Mouse (Mus musculus): ENCODE measurements at regions not wholly inside any gene's neighbourhood (a gene's known extent, or its start where the extent isn't known, plus 50 kb on each side); places are given as distances from the start of the nearest gene placed in this dataset.

- Histone ChIP-seq H3K4me3 (replicated peaks) (no peak overlapping the region), H3K9ac (no peak overlapping the region), H3K9me3 (replicated peaks) (no peaks in the 10 kb centered on the region), H3K27me3 (no peaks in the 10 kb centered on the region), H3K4me1 (replicated peaks) (0 out of 2 replicates have a peak, but pooled peaks cover 3% of the 10 kb centered on the region), H3K4me2 (no peak overlapping the region), H3K36me3 (no peaks in the 10 kb centered on the region), H3K27ac (no peak overlapping the region)
- DNase-seq = no peak
- no peak for ATAC-seq (ENCODE audit: low read depth)
- 49% methylated on average over 7 of the region's 7 CpGs for WGBS (ENCODE audit: insufficient replicate concordance)
These were observed 155.3 kb upstream of the Gmds start for GRCm38 (mm10) chr13:32493806-32494205.

- no peaks in the 10 kb centered on the region for H3K9me3 ChIP-seq (replicated peaks)
- H3K4me3 ChIP-seq (replicated peaks) = no peak overlapping the region
- ATAC-seq (ENCODE audit: low read depth) = no peak
- H3K36me3 ChIP-seq = no peaks in the 10 kb centered on the region
- H3K27ac ChIP-seq = no peak overlapping the region
- H3K27me3 ChIP-seq = no peaks in the 10 kb centered on the region
- DNase-seq = no peak
- WGBS (ENCODE audit: insufficient replicate concordance) = 29% methylated on average over 7 of the region's 7 CpGs
- 0 out of 2 replicates have a peak, but pooled peaks cover 1% of the 10 kb centered on the region for H3K4me1 ChIP-seq (replicated peaks)
- H3K4me2 ChIP-seq = no peak overlapping the region
- H3K9ac ChIP-seq = no peak overlapping the region
These were observed 154.8 kb upstream of the Gmds start for GRCm38 (mm10) chr13:32493309-32493708.

- H3K9me3 ChIP-seq (replicated peaks) = no peaks in the 10 kb centered on the region
- DNase-seq (no peak), ATAC-seq (ENCODE audit: low read depth) (no peak)
- H3K27me3 ChIP-seq = no peaks in the 10 kb centered on the region
- no peak overlapping the region for H3K27ac ChIP-seq
- no peaks in the 10 kb centered on the region for H3K36me3 ChIP-seq
- H3K4me2 ChIP-seq = no peak overlapping the region
- H3K4me1 ChIP-seq (replicated peaks) = no peaks in the 10 kb centered on the region
- WGBS (ENCODE audit: insufficient replicate concordance) = 57% methylated on average over 7 of the region's 7 CpGs
- no peak overlapping the region for H3K9ac ChIP-seq
- no peak overlapping the region for H3K4me3 ChIP-seq (replicated peaks)
These were observed 154.0 kb upstream of the Gmds start for GRCm38 (mm10) chr13:32492566-32492965.

- Histone ChIP-seq H3K36me3 (no peaks in the 10 kb centered on the region), H3K4me1 (replicated peaks) (no peaks in the 10 kb centered on the region), H3K4me3 (replicated peaks) (no peak overlapping the region), H3K27ac (no peak overlapping the region), H3K9ac (no peak overlapping the region), H3K9me3 (replicated peaks) (no peaks in the 10 kb centered on the region), H3K4me2 (no peak overlapping the region), H3K27me3 (no peaks in the 10 kb centered on the region; the same call in 1 of the 2 replicates)
- no peak for ATAC-seq (ENCODE audit: low read depth)
- WGBS (ENCODE audit: insufficient replicate concordance) = 73% methylated on average over 8 of the region's 8 CpGs
- DNase-seq = no peak
These were observed 143.0 kb upstream of the Gmds start for GRCm38 (mm10) chr13:32481444-32482058.

GRCm38 (mm10) chr13:32480029-32480428, 141.5 kb upstream of the Gmds start:
- H3K9ac ChIP-seq = no peak overlapping the region
- no peak for ATAC-seq (ENCODE audit: low read depth)
- no peak overlapping the region for H3K4me2 ChIP-seq
- H3K27ac ChIP-seq = no peak overlapping the region
- no peak for DNase-seq
- H3K9me3 ChIP-seq (replicated peaks) = no peaks in the 10 kb centered on the region
- H3K36me3 ChIP-seq = no peaks in the 10 kb centered on the region
- 51% methylated on average over 4 of the region's 4 CpGs for WGBS (ENCODE audit: insufficient replicate concordance)
- H3K4me3 ChIP-seq (replicated peaks) = no peak overlapping the region
- no peaks in the 10 kb centered on the region; the same call in 1 of the 2 replicates for H3K27me3 ChIP-seq
- H3K4me1 ChIP-seq (replicated peaks) = no peaks in the 10 kb centered on the region

GRCm38 (mm10) chr13:32479118-32479818, 140.7 kb upstream of the Gmds start:
- ATAC-seq (ENCODE audit: low read depth) (no peak), DNase-seq (no peak)
- no peaks in the 10 kb centered on the region for H3K9me3 ChIP-seq (replicated peaks)
- no peak overlapping the region for H3K4me2 ChIP-seq
- H3K9ac ChIP-seq = no peak overlapping the region
- H3K4me1 ChIP-seq (replicated peaks) = no peaks in the 10 kb centered on the region
- WGBS (ENCODE audit: insufficient replicate concordance) = 62% methylated on average over 8 of the region's 8 CpGs
- H3K4me3 ChIP-seq (replicated peaks) = no peak overlapping the region
- no peak overlapping the region for H3K27ac ChIP-seq
- H3K36me3 ChIP-seq = no peaks in the 10 kb centered on the region
- no peaks in the 10 kb centered on the region; the same call in 1 of the 2 replicates for H3K27me3 ChIP-seq

- no peak overlapping the region for H3K9ac ChIP-seq
- H3K4me1 ChIP-seq (replicated peaks) = no peaks in the 10 kb centered on the region
- DNase-seq = no peak
- H3K9me3 ChIP-seq (replicated peaks) = no peaks in the 10 kb centered on the region
- no peaks in the 10 kb centered on the region for H3K36me3 ChIP-seq
- H3K4me2 ChIP-seq = no peak overlapping the region
- no peaks in the 10 kb centered on the region for H3K27me3 ChIP-seq
- no peak overlapping the region for H3K27ac ChIP-seq
- H3K4me3 ChIP-seq (replicated peaks) = no peak overlapping the region
- no peak for ATAC-seq (ENCODE audit: low read depth)
- 42% methylated on average over 5 of the region's 5 CpGs for WGBS (ENCODE audit: insufficient replicate concordance)
These were observed 127.2 kb upstream of the Gmds start for GRCm38 (mm10) chr13:32465787-32466186.

- H3K36me3 ChIP-seq = no peaks in the 10 kb centered on the region
- no peak for ATAC-seq (ENCODE audit: low read depth)
These were observed 126.6 kb upstream of the Gmds start for GRCm38 (mm10) chr13:32465041-32465682.

GRCm38 (mm10) chr13:32454419-32455146, 116.0 kb upstream of the Gmds start:
- H3K27me3 ChIP-seq = no peaks in the 10 kb centered on the region
- H3K9me3 ChIP-seq (replicated peaks) = no peaks in the 10 kb centered on the region
- H3K27ac ChIP-seq = no peak overlapping the region
- no peaks in the 10 kb centered on the region for H3K4me1 ChIP-seq (replicated peaks)
- H3K9ac ChIP-seq = no peak overlapping the region
- no peak overlapping the region for H3K4me3 ChIP-seq (replicated peaks)
- no peaks in the 10 kb centered on the region for H3K36me3 ChIP-seq
- ATAC-seq (ENCODE audit: low read depth) = no peak
- no peak overlapping the region for H3K4me2 ChIP-seq
- DNase-seq = no peak
- WGBS (ENCODE audit: insufficient replicate concordance) = 62% methylated on average over 11 of the region's 11 CpGs

More at GRCm38 (mm10) chr13:32465041-32465682, 126.6 kb upstream of the Gmds start:
- Histone ChIP-seq H3K4me3 (replicated peaks) (no peak overlapping the region), H3K9ac (no peak overlapping the region), H3K4me1 (replicated peaks) (no peaks in the 10 kb centered on the region), H3K27me3 (no peaks in the 10 kb centered on the region), H3K27ac (no peak overlapping the region), H3K9me3 (replicated peaks) (no peaks in the 10 kb centered on the region), H3K4me2 (no peak overlapping the region)
- WGBS (ENCODE audit: insufficient replicate concordance) = 67% methylated on average over 6 of the region's 6 CpGs
- DNase-seq = no peak

GRCm38 (mm10) chr13:32449710-32450417, 111.3 kb upstream of the Gmds start:
- H3K36me3 ChIP-seq = no peaks in the 10 kb centered on the region
- no peak overlapping the region for H3K4me3 ChIP-seq (replicated peaks)
- H3K27ac ChIP-seq = no peak overlapping the region
- no peak overlapping the region for H3K4me2 ChIP-seq
- DNase-seq = no peak
- H3K9me3 ChIP-seq (replicated peaks) = no peaks in the 10 kb centered on the region
- H3K4me1 ChIP-seq (replicated peaks) = no peaks in the 10 kb centered on the region
- 63% methylated on average over 8 of the region's 8 CpGs for WGBS (ENCODE audit: insufficient replicate concordance)
- ATAC-seq (ENCODE audit: low read depth) = no peak
- H3K27me3 ChIP-seq = no peaks in the 10 kb centered on the region
- H3K9ac ChIP-seq = no peak overlapping the region

- no peak overlapping the region for H3K9ac ChIP-seq
- no peak overlapping the region for H3K27ac ChIP-seq
- no peaks in the 10 kb centered on the region for H3K9me3 ChIP-seq (replicated peaks)
- no peaks in the 10 kb centered on the region for H3K27me3 ChIP-seq
- no peak overlapping the region for H3K4me2 ChIP-seq
- no peak for DNase-seq
- H3K4me3 ChIP-seq (replicated peaks) = no peak overlapping the region
- WGBS (ENCODE audit: insufficient replicate concordance) = 38% methylated on average over 3 of the region's 3 CpGs
- no peaks in the 10 kb centered on the region for H3K4me1 ChIP-seq (replicated peaks)
- no peaks in the 10 kb centered on the region for H3K36me3 ChIP-seq
- ATAC-seq (ENCODE audit: low read depth) = no peak
These were observed 106.0 kb upstream of the Gmds start for GRCm38 (mm10) chr13:32444531-32444930.

Measured in liver, embryonic 13.5 days (tissue).